Mouse (Mus musculus) C2C12 (cell line): ENCODE results near the gene Aph1a. TPM values are rescaled to one million over a fixed set of nuclear protein-coding genes. Genes with fewer than 3 reads are reported as not detected.
"Not testable (repeated sequence)": the region's sequence is repeated elsewhere in the genome, so short reads cannot be mapped to it uniquely, and the experiment has no call there.

Experiments used
- H3K27me3 ChIP-seq: one replicate; pipeline ENCODE4 v1.6.1; 2011; ENCODE audit not compliant: control insufficient read depth, insufficient read depth, insufficient read length
- H3K36me3 ChIP-seq: one replicate; pipeline ENCODE4 v1.6.1; 2011; ENCODE audit not compliant: control insufficient read depth, insufficient read depth
- H3K4me3 ChIP-seq: one replicate; pipeline ENCODE4 v1.5.1; 2011; ENCODE audit warnings: mild to moderate bottlenecking, control low read depth; ENCODE audit not compliant: poor library complexity, insufficient read depth, severe bottlenecking
- H3K79me2 ChIP-seq: one replicate; pipeline ENCODE4 v1.6.1; 2011; ENCODE audit not compliant: control insufficient read depth, insufficient read depth
- H3K79me3 ChIP-seq: one replicate; pipeline ENCODE4 v1.6.1; 2011; ENCODE audit warnings: low read depth, control low read depth
- H3ac ChIP-seq: one replicate; pipeline ENCODE3; 2011; ENCODE audit warnings: low read depth; ENCODE audit not compliant: control insufficient read depth, insufficient read length
- CEBPB ChIP-seq: IDR thresholded peaks from one replicate; pipeline ENCODE4 v1.6.1; 2011; ENCODE audit warnings: low read depth, mild to moderate bottlenecking, control low read depth, moderate library complexity
- CTCF ChIP-seq: IDR thresholded peaks from one replicate; pipeline ENCODE4 v1.5.1; 2011; ENCODE audit not compliant: control insufficient read depth, insufficient read depth, insufficient read length
- FOSL1 ChIP-seq: IDR thresholded peaks from one replicate; pipeline ENCODE4 v1.8.0; 2011; ENCODE audit warnings: mild to moderate bottlenecking, low read length; ENCODE audit not compliant: poor library complexity, insufficient read depth, severe bottlenecking
- MAX ChIP-seq: IDR thresholded peaks from one replicate; pipeline ENCODE4 v1.6.1; 2011; ENCODE audit warnings: mild to moderate bottlenecking, control low read depth
- MYOD1 ChIP-seq: IDR thresholded peaks from one replicate; pipeline ENCODE4 v1.6.1; 2011; ENCODE audit warnings: low read depth; ENCODE audit not compliant: control insufficient read depth, insufficient read length
- MYOG ChIP-seq: IDR thresholded peaks from one replicate; pipeline ENCODE4 v1.6.1; 2011; ENCODE audit not compliant: control insufficient read depth, insufficient read length; ENCODE audit errors: extremely low read depth
- USF1 ChIP-seq: IDR thresholded peaks from one replicate; pipeline ENCODE4 v1.6.1; 2011; ENCODE audit warnings: low read depth, mild to moderate bottlenecking, control low read depth, moderate library complexity
- polyA plus RNA-seq: library from polyadenylated mRNA; unstranded; fragments of >200 nt; fragmentation: generic; extraction: Trizol; gene quantifications from one replicate; pipeline ENCODE4 v1.2.1, GENCODE M21; 2012; ENCODE audit warnings: missing spikeins

The Aph1a gene
- polyA plus RNA-seq, 1 experiment = 79.0 TPM

DNA sequence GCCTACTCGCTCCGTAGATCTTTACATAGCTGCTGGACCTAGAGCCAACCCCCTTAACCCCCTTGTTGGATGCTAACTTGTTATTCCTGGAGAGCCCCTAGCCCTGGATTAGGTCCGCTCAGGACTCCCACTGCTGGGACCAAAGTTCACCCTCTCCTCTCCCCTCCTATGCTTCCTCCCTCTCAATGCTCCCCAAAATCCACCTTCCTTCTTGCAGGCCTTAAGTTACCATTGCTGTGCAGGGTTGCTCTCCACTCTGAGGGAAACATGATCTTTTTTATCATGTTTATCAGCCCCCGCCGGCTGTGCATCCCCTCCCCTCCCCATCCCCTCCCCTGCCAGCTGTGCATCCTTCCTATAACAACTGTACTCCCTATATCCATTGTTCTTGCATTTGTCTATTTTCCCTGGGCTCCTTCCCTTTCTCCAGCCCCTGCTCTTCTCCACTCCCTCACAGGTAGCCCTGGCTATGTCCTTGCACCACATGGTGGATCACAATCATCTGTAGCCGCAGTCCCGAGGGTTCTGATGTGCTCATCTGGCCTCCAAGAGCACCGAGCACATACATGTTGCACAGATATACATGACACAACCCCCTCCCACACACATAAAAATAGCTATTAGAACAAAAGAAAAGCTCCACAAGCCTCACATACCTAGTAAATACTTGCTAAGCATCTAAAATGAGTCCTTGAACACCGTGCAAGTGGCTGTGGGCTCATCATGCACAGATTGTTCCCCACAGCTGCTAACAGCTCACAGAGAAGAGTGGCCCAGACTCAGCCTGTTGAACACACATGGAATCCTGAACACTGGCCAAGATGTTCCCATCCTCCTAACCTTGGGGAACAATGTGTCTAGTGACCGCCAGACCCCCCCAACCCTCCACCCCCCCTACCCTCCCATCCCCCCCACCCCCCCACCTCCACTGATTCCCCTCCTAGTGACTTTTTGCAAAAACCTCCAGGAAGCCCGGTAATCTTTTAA is 1.4 kb upstream of the Aph1a start:
- peak overlapping the region; percentile 21 for H3ac ChIP-seq
- H3K4me3 ChIP-seq = no peak overlapping the region
- H3K27me3 ChIP-seq = no peaks in the 10 kb centered on the region
- no peaks in the 10 kb centered on the region for H3K36me3 ChIP-seq
- TF ChIP-seq MYOG = no peak
- TF ChIP-seq MAX = no peak
- no peak for TF ChIP-seq USF1
- no peak for TF ChIP-seq CEBPB
- TF ChIP-seq FOSL1 = no peak
- TF ChIP-seq CTCF = no peak
- TF ChIP-seq MYOD1 = no peak
- peaks cover 22% of the 10 kb centered on the region for H3K79me2 ChIP-seq
- H3K79me3 ChIP-seq = peaks cover 15% of the 10 kb centered on the region

- TF ChIP-seq MYOD1 (no peak), CEBPB (no peak), USF1 (no peak), CTCF (no peak), FOSL1 (no peak), MYOG (no peak), MAX (no peak)
- Histone ChIP-seq H3K4me3 (peak overlapping the region; percentile 86), H3K79me3 (peaks cover 15% of the 10 kb centered on the region), H3K79me2 (peaks cover 22% of the 10 kb centered on the region), H3K27me3 (no peaks in the 10 kb centered on the region), H3K36me3 (no peaks in the 10 kb centered on the region), H3ac (no peak overlapping the region)
These were observed 643 bp upstream of the Aph1a start for GRCm38 (mm10) chr3:95893126-95893525.

- H3K4me3 ChIP-seq = peak overlapping the region; percentile 86
- peaks cover 22% of the 10 kb centered on the region for H3K79me2 ChIP-seq
- peaks cover 15% of the 10 kb centered on the region for H3K79me3 ChIP-seq
- no peaks in the 10 kb centered on the region for H3K36me3 ChIP-seq
- H3ac ChIP-seq = peak overlapping the region; percentile 85
- no peaks in the 10 kb centered on the region for H3K27me3 ChIP-seq
- TF ChIP-seq FOSL1 (no peak), MAX (no peak), CTCF (no peak), MYOD1 (no peak), CEBPB (no peak), MYOG (no peak), USF1 (no peak)
These were observed 770 bp downstream of the Aph1a start for GRCm38 (mm10) chr3:95894317-95895160.

DNA sequence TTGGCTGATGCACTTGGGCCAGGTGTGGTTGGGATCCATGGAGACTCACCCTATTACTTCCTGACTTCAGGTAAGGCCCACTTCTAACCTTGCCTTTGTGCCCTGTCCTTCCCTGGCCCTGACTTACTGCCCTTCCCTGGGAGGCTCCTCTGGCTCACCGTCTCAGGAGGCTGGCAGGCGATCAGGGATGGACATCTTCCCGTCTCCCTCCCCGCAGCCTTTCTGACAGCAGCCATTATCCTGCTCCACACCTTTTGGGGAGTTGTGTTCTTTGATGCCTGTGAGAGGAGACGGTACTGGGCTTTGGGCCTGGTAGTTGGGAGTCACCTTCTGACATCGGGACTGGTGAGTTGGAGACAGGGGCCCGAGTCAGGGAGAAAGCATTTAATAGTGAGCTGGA is 1.7 kb downstream of the Aph1a start:
- Histone ChIP-seq H3K79me2 (peaks cover 22% of the 10 kb centered on the region), H3K79me3 (peaks cover 15% of the 10 kb centered on the region)
- H3K36me3 ChIP-seq, H3K4me3 ChIP-seq, H3ac ChIP-seq, H3K27me3 ChIP-seq: not testable (repeated sequence)

DNA sequence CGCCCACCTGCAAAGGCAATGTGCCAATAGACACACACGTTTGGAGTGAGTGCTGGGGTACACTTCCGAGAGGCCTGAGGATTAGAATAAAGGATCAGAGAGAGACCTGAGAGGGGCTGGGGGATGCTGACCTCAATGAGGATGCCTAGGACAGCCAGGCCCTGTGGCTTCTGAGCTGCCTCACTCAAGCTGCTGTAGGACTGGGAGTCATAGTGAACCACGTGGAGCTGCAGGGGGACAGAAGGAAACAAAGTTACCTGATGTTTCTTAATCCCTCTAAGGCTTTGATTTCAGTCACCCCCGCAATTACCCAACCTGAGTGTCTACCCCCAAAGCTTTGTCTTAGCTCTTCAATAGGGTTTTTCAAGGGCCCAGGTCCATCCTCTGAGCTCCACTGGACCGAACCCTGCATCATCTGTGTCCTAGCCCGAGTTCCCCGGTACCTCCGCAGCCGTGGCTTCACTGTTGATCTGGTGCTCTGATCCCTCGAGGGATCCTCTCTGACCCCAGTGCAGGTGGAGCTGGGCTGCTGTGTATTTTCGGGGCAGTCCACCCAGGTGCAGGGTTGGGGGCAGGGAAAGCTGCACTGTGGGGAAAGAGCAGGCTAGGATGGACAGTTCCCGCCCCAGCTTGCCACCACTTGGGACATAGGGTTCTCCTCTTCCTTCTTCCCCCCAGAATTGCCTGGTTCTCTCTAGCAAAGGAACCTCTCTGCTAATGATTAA is 6.2 kb downstream of the Aph1a start:
- peaks cover 13% of the 10 kb centered on the region for H3K27me3 ChIP-seq
- no peak overlapping the region for H3K4me3 ChIP-seq
- no peaks in the 10 kb centered on the region for H3K36me3 ChIP-seq
- no peak overlapping the region for H3ac ChIP-seq
- peaks cover 7% of the 10 kb centered on the region for H3K79me3 ChIP-seq
- no peak for TF ChIP-seq MYOD1
- no peak for TF ChIP-seq MYOG
- no peak for TF ChIP-seq CEBPB
- no peak for TF ChIP-seq USF1
- no peak for TF ChIP-seq MAX
- no peak for TF ChIP-seq CTCF
- no peak for TF ChIP-seq FOSL1
- peaks cover 11% of the 10 kb centered on the region for H3K79me2 ChIP-seq
